Mouse (Mus musculus): ENCODE measurements around the gene Plrg1. TPM values are rescaled to one million over a fixed set of nuclear protein-coding genes. Genes with fewer than 3 reads are reported as not detected.

Gene Plrg1
- polyA plus RNA-seq, 1 experiment from 2014 or later, result 133 TPM

GRCm38 (mm10) chr3:83027546-83028251, 27.6 kb upstream of the Plrg1 start:
- no peaks in the 10 kb centered on the region for H3K36me3 ChIP-seq (replicated peaks)
- no peaks in the 10 kb centered on the region for H3K27me3 ChIP-seq (replicated peaks; ENCODE audit: low read depth, poor library complexity, severe bottlenecking)
- H3K9me3 ChIP-seq, result no peaks in the 10 kb centered on the region
- DNase-seq (ENCODE audit: low spot score), result no peak
- H3K27ac ChIP-seq (replicated peaks), result no peak overlapping the region
- H3K4me1 ChIP-seq, result no peaks in the 10 kb centered on the region
- no peak overlapping the region for H3K4me3 ChIP-seq
- WGBS, result 88% methylated on average over 9 of the region's 9 CpGs

- Histone ChIP-seq H3K27ac (replicated peaks) (no peak overlapping the region), H3K36me3 (replicated peaks) (no peaks in the 10 kb centered on the region), H3K27me3 (replicated peaks; ENCODE audit: low read depth, poor library complexity, severe bottlenecking) (no peaks in the 10 kb centered on the region), H3K9me3 (no peaks in the 10 kb centered on the region), H3K4me3 (no peak overlapping the region), H3K4me1 (peaks cover 9% of the 10 kb centered on the region)
- no peak for DNase-seq (ENCODE audit: low spot score)
- 79% methylated on average over 4 of the region's 4 CpGs for WGBS
Measured at GRCm38 (mm10) chr3:83030331-83030730, 25.0 kb upstream of the Plrg1 start.

- no peaks in the 10 kb centered on the region for H3K27me3 ChIP-seq (replicated peaks; ENCODE audit: low read depth, poor library complexity, severe bottlenecking)
- no peak overlapping the region for H3K27ac ChIP-seq (replicated peaks)
- H3K4me3 ChIP-seq, result peak overlapping the region; percentile 40
- H3K36me3 ChIP-seq (replicated peaks), result no peaks in the 10 kb centered on the region
- 38% methylated on average over 13 of the region's 13 CpGs for WGBS
- H3K9me3 ChIP-seq, result no peaks in the 10 kb centered on the region
- peaks cover 9% of the 10 kb centered on the region for H3K4me1 ChIP-seq
- peak; percentile 30 for DNase-seq (ENCODE audit: low spot score)
Measured at GRCm38 (mm10) chr3:83032746-83033308, 22.5 kb upstream of the Plrg1 start.

GRCm38 (mm10) chr3:83033801-83034200, 21.5 kb upstream of the Plrg1 start:
- H3K27ac ChIP-seq (replicated peaks), result no peak overlapping the region
- no peaks in the 10 kb centered on the region for H3K9me3 ChIP-seq
- H3K27me3 ChIP-seq (replicated peaks; ENCODE audit: low read depth, poor library complexity, severe bottlenecking), result no peaks in the 10 kb centered on the region
- H3K36me3 ChIP-seq (replicated peaks), result no peaks in the 10 kb centered on the region
- H3K4me1 ChIP-seq, result peaks cover 9% of the 10 kb centered on the region
- H3K4me3 ChIP-seq, result no peak overlapping the region
- WGBS, result 70% methylated on average over 8 of the region's 8 CpGs
- DNase-seq (ENCODE audit: low spot score), result no peak

- WGBS, result 81% methylated on average over 2 of the region's 2 CpGs
- Histone ChIP-seq H3K4me3 (no peak overlapping the region), H3K4me1 (0 out of 2 replicates have a peak, but pooled peaks cover under 1% of the 10 kb centered on the region), H3K9me3 (no peaks in the 10 kb centered on the region), H3K27me3 (replicated peaks; ENCODE audit: low read depth, poor library complexity, severe bottlenecking) (no peaks in the 10 kb centered on the region), H3K36me3 (replicated peaks) (no peaks in the 10 kb centered on the region), H3K27ac (replicated peaks) (no peak overlapping the region)
- no peak for DNase-seq (ENCODE audit: low spot score)
Measured at GRCm38 (mm10) chr3:83038865-83039264, 16.5 kb upstream of the Plrg1 start.

- WGBS, result 75% methylated on average over 4 of the region's 4 CpGs
- Histone ChIP-seq H3K4me1 (no peaks in the 10 kb centered on the region), H3K27me3 (replicated peaks; ENCODE audit: low read depth, poor library complexity, severe bottlenecking) (no peaks in the 10 kb centered on the region), H3K9me3 (no peaks in the 10 kb centered on the region), H3K4me3 (no peak overlapping the region), H3K36me3 (replicated peaks) (no peaks in the 10 kb centered on the region), H3K27ac (replicated peaks) (no peak overlapping the region)
- DNase-seq (ENCODE audit: low spot score), result no peak
Measured at GRCm38 (mm10) chr3:83039666-83040065, 15.7 kb upstream of the Plrg1 start.

- WGBS, result 92% methylated on average over 5 of the region's 5 CpGs
- Histone ChIP-seq H3K9me3 (no peaks in the 10 kb centered on the region), H3K27me3 (replicated peaks; ENCODE audit: low read depth, poor library complexity, severe bottlenecking) (no peaks in the 10 kb centered on the region), H3K4me1 (no peaks in the 10 kb centered on the region), H3K4me3 (no peak overlapping the region), H3K27ac (replicated peaks) (no peak overlapping the region), H3K36me3 (replicated peaks) (no peaks in the 10 kb centered on the region)
- DNase-seq (ENCODE audit: low spot score), result no peak
Measured at GRCm38 (mm10) chr3:83042451-83042850, 12.9 kb upstream of the Plrg1 start.

GRCm38 (mm10) chr3:83046649-83047048, 8.7 kb upstream of the Plrg1 start:
- WGBS, result 89% methylated on average over 11 of the region's 11 CpGs
- H3K9me3 ChIP-seq, result no peaks in the 10 kb centered on the region
- H3K27ac ChIP-seq (replicated peaks), result no peak overlapping the region
- no peaks in the 10 kb centered on the region for H3K27me3 ChIP-seq (replicated peaks; ENCODE audit: low read depth, poor library complexity, severe bottlenecking)
- H3K4me3 ChIP-seq, result no peak overlapping the region
- no peak for DNase-seq (ENCODE audit: low spot score)
- H3K36me3 ChIP-seq (replicated peaks), result no peaks in the 10 kb centered on the region
- no peaks in the 10 kb centered on the region for H3K4me1 ChIP-seq

- no peak for DNase-seq (ENCODE audit: low spot score)
- Histone ChIP-seq H3K4me3 (no peak within 1 kb of the TSS), H3K27me3 (replicated peaks; ENCODE audit: low read depth, poor library complexity, severe bottlenecking) (no peaks in the 10 kb centered on the region), H3K4me1 (no peaks in the 10 kb centered on the region), H3K36me3 (replicated peaks) (no peaks in the 10 kb centered on the region), H3K9me3 (no peaks in the 10 kb centered on the region), H3K27ac (replicated peaks) (no peak within 1 kb of the TSS)
- WGBS, result 88% methylated on average over 8 of the region's 8 CpGs
Measured at GRCm38 (mm10) chr3:83049680-83050079, 5.6 kb upstream of the Plrg1 start, which contains the start of gene Fgb. Fgb (minus strand) TSS chr3:83049863.

- no peak for DNase-seq (ENCODE audit: low spot score)
- WGBS, result 86% methylated on average over 5 of the region's 5 CpGs
Measured at GRCm38 (mm10) chr3:83050661-83051060, 4.7 kb upstream of the Plrg1 start.

GRCm38 (mm10) chr3:83052102-83052501, 3.2 kb upstream of the Plrg1 start:
- H3K9me3 ChIP-seq, result no peaks in the 10 kb centered on the region

More at GRCm38 (mm10) chr3:83050661-83051060, 4.7 kb upstream of the Plrg1 start:
- no peak overlapping the region for H3K4me3 ChIP-seq
- no peaks in the 10 kb centered on the region for H3K4me1 ChIP-seq
- H3K27ac ChIP-seq (replicated peaks), result no peak overlapping the region
- no peaks in the 10 kb centered on the region for H3K36me3 ChIP-seq (replicated peaks)
- no peaks in the 10 kb centered on the region for H3K9me3 ChIP-seq
- H3K27me3 ChIP-seq (replicated peaks; ENCODE audit: low read depth, poor library complexity, severe bottlenecking), result no peaks in the 10 kb centered on the region

GRCm38 (mm10) chr3:83053126-83053525, 2.2 kb upstream of the Plrg1 start:
- peaks cover 16% of the 10 kb centered on the region for H3K36me3 ChIP-seq (replicated peaks)
- no peak overlapping the region for H3K27ac ChIP-seq (replicated peaks)
- WGBS, result 90% methylated on average over 7 of the region's 7 CpGs
- DNase-seq (ENCODE audit: low spot score), result no peak
- no peaks in the 10 kb centered on the region for H3K9me3 ChIP-seq
- peaks cover 9% of the 10 kb centered on the region for H3K4me1 ChIP-seq
- no peak overlapping the region for H3K4me3 ChIP-seq
- no peaks in the 10 kb centered on the region for H3K27me3 ChIP-seq (replicated peaks; ENCODE audit: low read depth, poor library complexity, severe bottlenecking)

More at GRCm38 (mm10) chr3:83052102-83052501, 3.2 kb upstream of the Plrg1 start:
- peaks cover 6% of the 10 kb centered on the region for H3K36me3 ChIP-seq (replicated peaks)
- H3K4me1 ChIP-seq, result peaks cover 9% of the 10 kb centered on the region
- WGBS, result 86% methylated on average over 5 of the region's 5 CpGs
- no peaks in the 10 kb centered on the region for H3K27me3 ChIP-seq (replicated peaks; ENCODE audit: low read depth, poor library complexity, severe bottlenecking)
- DNase-seq (ENCODE audit: low spot score), result no peak
- H3K4me3 ChIP-seq, result no peak overlapping the region
- H3K27ac ChIP-seq (replicated peaks), result no peak overlapping the region

GRCm38 (mm10) chr3:83053758-83054157, 1.6 kb upstream of the Plrg1 start:
- Histone ChIP-seq H3K9me3 (no peaks in the 10 kb centered on the region), H3K4me1 (peaks cover 9% of the 10 kb centered on the region), H3K27ac (replicated peaks) (no peak overlapping the region), H3K4me3 (no peak overlapping the region), H3K27me3 (replicated peaks; ENCODE audit: low read depth, poor library complexity, severe bottlenecking) (no peaks in the 10 kb centered on the region), H3K36me3 (replicated peaks) (peaks cover 22% of the 10 kb centered on the region)
- WGBS, result 37% methylated on average over 10 of the region's 10 CpGs
- peak; percentile 23 for DNase-seq (ENCODE audit: low spot score)

Measured in embryonic facial prominence, embryonic 10.5 days (tissue).